In the genomic region with DNA sequence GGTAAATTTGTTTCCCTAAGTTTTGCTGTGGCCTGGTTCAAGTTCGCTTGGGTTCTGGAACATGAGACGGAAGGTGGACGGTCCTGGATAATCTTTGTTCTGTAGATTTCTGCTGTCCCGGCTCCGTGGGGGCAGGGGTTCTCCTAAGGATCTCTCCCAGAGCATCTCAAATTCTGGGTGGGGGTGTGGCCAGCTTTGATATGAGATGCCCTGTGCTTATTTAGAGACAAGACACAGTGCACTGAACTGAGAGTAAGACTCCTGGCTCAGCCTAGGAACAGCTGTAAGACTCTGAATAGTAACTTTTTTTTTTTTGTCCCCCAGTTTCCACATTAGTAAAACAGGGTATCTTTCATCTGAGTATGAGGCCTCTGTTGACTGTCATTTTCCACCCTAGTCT, we compare ENCODE assay signal across 8 mouse cellular contexts. TPM values are rescaled to one million over a fixed set of nuclear protein-coding genes. Genes with fewer than 3 reads are reported as not detected.
DNase-seq lines count a peak whose midpoint lies in the region; ATAC-seq and TF ChIP-seq lines count a peak whose summit lies in the region.

No protein-coding gene starts in this region.

- H3K27ac ChIP-seq in heart, embryonic 15.5 days = peak overlapping the region; percentile 50; the same call in 1 of the 2 replicates
- H3K27ac ChIP-seq in liver, embryonic 12.5 days = peak overlapping the region; percentile 80

- intact Hi-C loops in heart, postnatal 14 days (cut with DNase I) = no loop called here

- 1% methylated on average over 5 of the region's 5 CpGs for WGBS in heart, embryonic 15.5 days
- 3% methylated on average over 5 of the region's 5 CpGs for WGBS in liver, embryonic 12.5 days (ENCODE audit: insufficient replicate concordance)

- H3K27me3 ChIP-seq in heart, embryonic 15.5 days = no peaks in the 10 kb centered on the region
- peaks cover 15% of the 10 kb centered on the region for H3K27me3 ChIP-seq in G1E (ENCODE audit: insufficient read depth, low read length)
- 0 out of 2 replicates have a peak, but pooled peaks cover 10% of the 10 kb centered on the region for H3K27me3 ChIP-seq in liver, embryonic 12.5 days (replicated peaks)

- no peaks in the 10 kb centered on the region for H3K36me3 ChIP-seq in heart, embryonic 15.5 days
- peaks cover 45% of the 10 kb centered on the region for H3K36me3 ChIP-seq in G1E (replicated peaks)
- H3K36me3 ChIP-seq in liver, embryonic 12.5 days = peaks cover 27% of the 10 kb centered on the region

- peak overlapping the region; percentile 62 for H3K4me3 ChIP-seq in heart, embryonic 15.5 days
- peak overlapping the region; percentile 82 for H3K4me3 ChIP-seq in G1E (ENCODE audit: low read depth, low read length)
- H3K4me3 ChIP-seq in liver, embryonic 12.5 days = peak overlapping the region; percentile 82

- peak overlapping the region; percentile 63 for H3K9ac ChIP-seq in heart, embryonic 15.5 days
- H3K9ac ChIP-seq in liver, embryonic 12.5 days = peak overlapping the region; percentile 80

- no peak for DNase-seq in heart, postnatal 14 days
- DNase-seq in G1E (ENCODE audit: low spot score) = peak; percentile 17
- DNase-seq in ovary, postnatal 10 days (ENCODE audit: low spot score) = no peak
- no peak for DNase-seq in urinary bladder, adult 2 months (ENCODE audit: low spot score)
- no peak for DNase-seq in spleen, adult 18-20 months

- peaks cover 10% of the 10 kb centered on the region for H3K4me1 ChIP-seq in heart, embryonic 15.5 days (replicated peaks)
- peaks cover 48% of the 10 kb centered on the region for H3K4me1 ChIP-seq in G1E (ENCODE audit: insufficient read depth, low read depth, low read length)
- peaks cover 39% of the 10 kb centered on the region for H3K4me1 ChIP-seq in liver, embryonic 12.5 days

- peak overlapping the region; percentile 89 for H3K4me2 ChIP-seq in heart, embryonic 15.5 days
- peak overlapping the region; percentile 93 for H3K4me2 ChIP-seq in liver, embryonic 12.5 days

- TF ChIP-seq CTCF in G1E (IDR thresholded peaks at IDR 0.05; ENCODE audit: low read depth, low read length) = no peak

- no peak; the same call in 1 of the 2 replicates for ATAC-seq in heart, embryonic 15.5 days (replicated peaks; ENCODE audit: insufficient number of reproducible peaks, insufficient read depth, low FRiP score, low read depth)
- no peak for ATAC-seq in G1E (ENCODE audit: extremely low read depth, insufficient number of reproducible peaks, low FRiP score, poor library complexity, severe bottlenecking)
- peak; percentile 50 for ATAC-seq in erythroid progenitor cell, adult 5-6 weeks (replicated peaks; ENCODE audit: low FRiP score, poor library complexity, severe bottlenecking)
- no peak; the same call in 1 of the 2 replicates for ATAC-seq in liver, embryonic 12.5 days

- no peaks in the 10 kb centered on the region for H3K9me3 ChIP-seq in heart, embryonic 15.5 days (replicated peaks)
- no peaks in the 10 kb centered on the region for H3K9me3 ChIP-seq in G1E (replicated peaks)
- no peaks in the 10 kb centered on the region for H3K9me3 ChIP-seq in liver, embryonic 12.5 days (replicated peaks)

RNA-seq across cellular contexts. Expression of gene Ccdc134, which starts 0.7 kb away (rescaled TPM):
- polyA plus RNA-seq in heart, embryonic 15.5 days (2015; fragmentation: Nextera tagmentation; extraction: Ambion mirVana) = 7.4 and 11.9 TPM in 2 replicates
- 1 to 10 TPM; 4.8 to 5.8 TPM for total RNA-seq in heart, postnatal 14 days (2021)
- total RNA-seq in G1E (2014; fragmentation: Nextera tagmentation) (9.0 and 16.7 TPM in 2 replicates), G1E (2017) (29.7 and 31.7 TPM in 2 replicates)
- 5.5 and 13.9 TPM in 2 replicates for polyA plus RNA-seq in G1E (2012)
- total RNA-seq in erythroid progenitor cell, adult 5-6 weeks (2015; ENCODE audit: low replicate concordance) = 2.9 and 12.6 TPM in 2 replicates
- total RNA-seq in erythroid progenitor cell, adult 5-6 weeks (2017; ENCODE audit: low replicate concordance) = 5.5 and 5.8 TPM in 2 replicates
- polyA plus RNA-seq in liver, embryonic 12.5 days (2016; fragmentation: Nextera tagmentation; extraction: Ambion mirVana) = 12.2 TPM in 2 replicates
- 12.8 and 16.1 TPM in 2 replicates for polyA plus RNA-seq in urinary bladder, adult 2 months (2012; rRNA removed)

RNA-seq across cellular contexts. Expression of gene Srebf2, which starts 18.6 kb away (rescaled TPM):
- polyA plus RNA-seq in heart, embryonic 15.5 days (2015; fragmentation: Nextera tagmentation; extraction: Ambion mirVana) = 73.8 and 106 TPM in 2 replicates
- 10 to 100 TPM; 18.7 to 22.6 TPM for total RNA-seq in heart, postnatal 14 days (2021)
- total RNA-seq in G1E (2014; fragmentation: Nextera tagmentation) = 97.6 and 164 TPM in 2 replicates
- 42.5 and 48.5 TPM in 2 replicates for total RNA-seq in G1E (2017)
- 440 and 648 TPM in 2 replicates for polyA plus RNA-seq in G1E (2012)
- 40.7 and 42.9 TPM in 2 replicates for total RNA-seq in erythroid progenitor cell, adult 5-6 weeks (2015; ENCODE audit: low replicate concordance)
- 36.2 and 43.0 TPM in 2 replicates for total RNA-seq in erythroid progenitor cell, adult 5-6 weeks (2017; ENCODE audit: low replicate concordance)
- 96.9 and 99.4 TPM in 2 replicates for polyA plus RNA-seq in liver, embryonic 12.5 days (2016; fragmentation: Nextera tagmentation; extraction: Ambion mirVana)
- 55.3 and 68.9 TPM in 2 replicates for polyA plus RNA-seq in urinary bladder, adult 2 months (2012; rRNA removed)

RNA-seq across cellular contexts. Expression of gene Mei1, which starts 58.6 kb away (rescaled TPM):
- 0.05 TPM in 1 of 2 replicates, not detected in the other for polyA plus RNA-seq in heart, embryonic 15.5 days (2015; fragmentation: Nextera tagmentation; extraction: Ambion mirVana)
- total RNA-seq in heart, postnatal 14 days (2021) = not detected
- not detected in 2 replicates for total RNA-seq in G1E (2014; fragmentation: Nextera tagmentation)
- 0.05 TPM in 1 of 2 replicates, not detected in the other for total RNA-seq in G1E (2017)
- polyA plus RNA-seq in G1E (2012) = not detected in 2 replicates
- not detected in 2 replicates for total RNA-seq in erythroid progenitor cell, adult 5-6 weeks (2015; ENCODE audit: low replicate concordance)
- total RNA-seq in erythroid progenitor cell, adult 5-6 weeks (2017; ENCODE audit: low replicate concordance) = not detected in 2 replicates
- not detected in 2 replicates for polyA plus RNA-seq in liver, embryonic 12.5 days (2016; fragmentation: Nextera tagmentation; extraction: Ambion mirVana)
- polyA plus RNA-seq in urinary bladder, adult 2 months (2012; rRNA removed) = 0.78 and 0.99 TPM in 2 replicates
